Mouse (Mus musculus) ES-Bruce4 (cell line): ENCODE measurements around the gene Olfr70.

Experiments used
- CTCF ChIP-seq: IDR thresholded peaks from one replicate; pipeline ENCODE4 v1.8.1; 2011; ENCODE audit warnings: low read depth, low read length
- EP300 ChIP-seq: IDR thresholded peaks from 2 replicates; pipeline ENCODE4 v1.6.1; 2011; ENCODE audit warnings: low read depth, low read length; ENCODE audit not compliant: insufficient read depth

GRCm38 (mm10) chr4:43679416-43680043, 21.1 kb downstream of the Olfr70 start:
- TF ChIP-seq CTCF (no peak), EP300 (no peak)
